Mouse (Mus musculus) testis, adult 2 months (tissue): ENCODE data around the gene Fam189a1. TPM values are rescaled to one million over a fixed set of nuclear protein-coding genes. Genes with fewer than 3 reads are reported as not detected.

ENCODE experiments used
- H3K27ac ChIP-seq: fragments of 200-500 bp; 2 replicates; pipeline ENCODE4 v1.5.1; 2012; ENCODE audit warnings: low read depth, low read length; ENCODE audit not compliant: control insufficient read depth, insufficient read depth
- H3K27me3 ChIP-seq: fragments of 200-500 bp; 2 replicates; pipeline ENCODE4 v1.6.1; 2012; ENCODE audit warnings: mild to moderate bottlenecking, low read length, moderate library complexity; ENCODE audit not compliant: control insufficient read depth, insufficient read depth
- H3K36me3 ChIP-seq: fragments of 200-500 bp; 2 replicates; pipeline ENCODE4 v1.6.1; 2012; ENCODE audit warnings: mild to moderate bottlenecking, low read length; ENCODE audit not compliant: control insufficient read depth, insufficient read depth
- H3K4me1 ChIP-seq: fragments of 200-500 bp; 2 replicates; pipeline ENCODE4 v1.6.1; 2012; ENCODE audit warnings: low read length; ENCODE audit not compliant: control insufficient read depth, insufficient read depth
- H3K4me3 ChIP-seq: fragments of 200-500 bp; 2 replicates; pipeline ENCODE4 v1.5.1; 2012; ENCODE audit warnings: low read depth, mild to moderate bottlenecking, low read length, moderate library complexity, mixed read lengths; ENCODE audit not compliant: control insufficient read depth
- CTCF ChIP-seq: fragments of 200-500 bp; IDR thresholded peaks from 2 replicates; pipeline ENCODE4 v1.5.1; 2012; ENCODE audit warnings: low read depth, mild to moderate bottlenecking, inconsistent platforms, low read length, moderate library complexity; ENCODE audit not compliant: control insufficient read depth, insufficient read depth, insufficient replicate concordance
- POLR2A ChIP-seq: fragments of 200-500 bp; IDR thresholded peaks from 2 replicates; pipeline ENCODE4 v1.6.1; 2012; ENCODE audit warnings: low read depth, mild to moderate bottlenecking, inconsistent platforms, low read length, moderate library complexity; ENCODE audit not compliant: control insufficient read depth
- polyA plus RNA-seq: library from polyadenylated mRNA; depleted of rRNA; stranded (reverse); fragments of >200 nt; gene quantifications from 2 replicates; pipeline ENCODE4 v1.2.3, GENCODE M21; 2012

The Fam189a1 gene
- polyA plus RNA-seq, 1 experiment = 1.1 TPM

GRCm38 (mm10) chr7:64863538-64863937 lies 292.8 kb downstream of the Fam189a1 start:
- Histone ChIP-seq H3K4me1 (no peaks in the 10 kb centered on the region), H3K4me3 (no peak overlapping the region), H3K27me3 (no peaks in the 10 kb centered on the region), H3K27ac (no peak overlapping the region), H3K36me3 (no peaks in the 10 kb centered on the region)
- TF ChIP-seq CTCF (no peak), POLR2A (no peak)

GRCm38 (mm10) chr7:64862978-64863377 lies 293.4 kb downstream of the Fam189a1 start:
- Histone ChIP-seq H3K27ac (no peak overlapping the region), H3K36me3 (no peaks in the 10 kb centered on the region), H3K4me1 (no peaks in the 10 kb centered on the region), H3K4me3 (no peak overlapping the region), H3K27me3 (no peaks in the 10 kb centered on the region)
- TF ChIP-seq CTCF (no peak), POLR2A (no peak)

DNA sequence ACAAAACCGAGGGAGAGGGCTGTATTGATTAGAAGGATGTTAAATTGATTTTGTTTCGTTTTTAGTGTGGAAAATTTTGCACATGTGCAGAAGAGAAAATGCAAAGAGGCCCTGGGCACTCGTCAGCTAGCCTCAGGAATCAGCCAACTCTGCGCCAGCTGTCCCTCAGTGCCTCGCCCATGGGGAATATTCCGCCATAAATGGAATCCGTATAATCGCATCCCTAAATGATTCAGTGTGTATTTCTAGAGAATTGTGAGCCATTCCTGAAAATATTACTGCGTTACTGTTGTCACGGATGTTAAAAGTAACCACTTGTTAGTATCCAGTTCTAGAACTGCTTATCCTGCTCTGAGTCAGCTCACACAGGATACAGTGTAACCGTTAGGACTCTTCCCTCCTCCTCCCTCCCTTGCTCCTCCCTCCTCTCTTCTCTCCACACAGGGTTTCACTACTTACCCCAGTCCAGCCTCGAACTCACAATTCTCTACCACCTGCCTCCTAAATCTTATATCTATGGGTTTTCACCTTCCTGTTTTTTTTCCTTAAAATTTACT lies 299.8 kb downstream of the Fam189a1 start:
- Histone ChIP-seq H3K27ac (no peak overlapping the region), H3K4me1 (peaks cover 4% of the 10 kb centered on the region; the same call in 1 of the 2 replicates), H3K4me3 (no peak overlapping the region), H3K27me3 (no peaks in the 10 kb centered on the region), H3K36me3 (no peaks in the 10 kb centered on the region)
- TF ChIP-seq POLR2A (no peak), CTCF (no peak)

GRCm38 (mm10) chr7:64855976-64856375 lies 300.4 kb downstream of the Fam189a1 start:
- Histone ChIP-seq H3K4me3 (no peak overlapping the region), H3K4me1 (peaks cover 4% of the 10 kb centered on the region; the same call in 1 of the 2 replicates), H3K27me3 (no peaks in the 10 kb centered on the region), H3K27ac (no peak overlapping the region), H3K36me3 (no peaks in the 10 kb centered on the region)
- no peak for TF ChIP-seq POLR2A

GRCm38 (mm10) chr7:64855389-64855927 lies 300.9 kb downstream of the Fam189a1 start:
- TF ChIP-seq POLR2A = no peak
- no peak for TF ChIP-seq CTCF
- Histone ChIP-seq H3K27me3 (no peaks in the 10 kb centered on the region), H3K27ac (no peak overlapping the region), H3K36me3 (no peaks in the 10 kb centered on the region), H3K4me1 (peaks cover 4% of the 10 kb centered on the region; the same call in 1 of the 2 replicates), H3K4me3 (no peak overlapping the region)

GRCm38 (mm10) chr7:64850791-64851190 lies 305.6 kb downstream of the Fam189a1 start:
- Histone ChIP-seq H3K27me3 (no peaks in the 10 kb centered on the region), H3K27ac (no peak overlapping the region), H3K4me1 (no peaks in the 10 kb centered on the region), H3K36me3 (no peaks in the 10 kb centered on the region), H3K4me3 (no peak overlapping the region)
- TF ChIP-seq POLR2A (no peak), CTCF (no peak)

GRCm38 (mm10) chr7:64847366-64847899 lies 308.9 kb downstream of the Fam189a1 start:
- Histone ChIP-seq H3K27me3 (no peaks in the 10 kb centered on the region), H3K4me3 (no peak overlapping the region), H3K36me3 (no peaks in the 10 kb centered on the region), H3K27ac (no peak overlapping the region), H3K4me1 (no peaks in the 10 kb centered on the region)
- TF ChIP-seq POLR2A (no peak), CTCF (no peak)

GRCm38 (mm10) chr7:64846061-64846460 lies 310.3 kb downstream of the Fam189a1 start:
- no peak for TF ChIP-seq POLR2A
- TF ChIP-seq CTCF = no peak
- Histone ChIP-seq H3K4me1 (no peaks in the 10 kb centered on the region), H3K36me3 (no peaks in the 10 kb centered on the region), H3K4me3 (no peak overlapping the region), H3K27me3 (no peaks in the 10 kb centered on the region), H3K27ac (no peak overlapping the region)
